Mouse (Mus musculus): ENCODE measurements at regions not wholly inside any gene's neighbourhood (a gene's known extent, or its start where the extent isn't known, plus 50 kb on each side); places are given as distances from the start of the nearest gene placed in this dataset.

GRCm38 (mm10) chr14:105643285-105643957 is 253.2 kb downstream of the Spry2 start:
- Histone ChIP-seq H3K36me3 (ENCODE audit: control insufficient read depth, insufficient read depth) (no peaks in the 10 kb centered on the region), H3K4me1 (replicated peaks; ENCODE audit: control insufficient read depth, insufficient read depth, low read length) (no peaks in the 10 kb centered on the region), H3K9ac (ENCODE audit: low read depth, low read length) (no peak overlapping the region), H3K4me2 (replicated peaks; ENCODE audit: low read depth) (no peak overlapping the region), H3K4me3 (ENCODE audit: low read depth, low read length) (no peak overlapping the region), H3K9me3 (ENCODE audit: control insufficient read depth) (no peaks in the 10 kb centered on the region), H3K27ac (ENCODE audit: low read depth, low read length) (no peak overlapping the region), H3K27me3 (replicated peaks; ENCODE audit: control insufficient read depth, insufficient read depth, low read length) (no peaks in the 10 kb centered on the region)
- WGBS = 91% methylated on average over 7 of the region's 7 CpGs
- no peak for TF ChIP-seq CTCF (IDR thresholded peaks at IDR 0.05; ENCODE audit: low read depth)
- no peak for ATAC-seq

GRCm38 (mm10) chr14:105632335-105632734 is 264.3 kb downstream of the Spry2 start:
- no peak for TF ChIP-seq CTCF (IDR thresholded peaks at IDR 0.05; ENCODE audit: low read depth)
- no peak; the same call in 1 of the 2 replicates for ATAC-seq
- Histone ChIP-seq H3K9me3 (ENCODE audit: control insufficient read depth) (no peaks in the 10 kb centered on the region), H3K4me2 (replicated peaks; ENCODE audit: low read depth) (no peak overlapping the region), H3K27ac (ENCODE audit: low read depth, low read length) (no peak overlapping the region), H3K4me1 (replicated peaks; ENCODE audit: control insufficient read depth, insufficient read depth, low read length) (no peaks in the 10 kb centered on the region), H3K4me3 (ENCODE audit: low read depth, low read length) (no peak overlapping the region), H3K9ac (ENCODE audit: low read depth, low read length) (no peak overlapping the region), H3K36me3 (ENCODE audit: control insufficient read depth, insufficient read depth) (no peaks in the 10 kb centered on the region), H3K27me3 (replicated peaks; ENCODE audit: control insufficient read depth, insufficient read depth, low read length) (no peaks in the 10 kb centered on the region)
- whole genome bisulfite sequencing = 64% methylated on average over 4 of the region's 4 CpGs

GRCm38 (mm10) chr14:105631681-105632031 is 265.0 kb downstream of the Spry2 start:
- Histone ChIP-seq H3K9ac (ENCODE audit: low read depth, low read length) (no peak overlapping the region), H3K27me3 (replicated peaks; ENCODE audit: control insufficient read depth, insufficient read depth, low read length) (no peaks in the 10 kb centered on the region), H3K4me2 (replicated peaks; ENCODE audit: low read depth) (no peak overlapping the region), H3K4me3 (ENCODE audit: low read depth, low read length) (no peak overlapping the region), H3K36me3 (ENCODE audit: control insufficient read depth, insufficient read depth) (no peaks in the 10 kb centered on the region), H3K4me1 (replicated peaks; ENCODE audit: control insufficient read depth, insufficient read depth, low read length) (no peaks in the 10 kb centered on the region), H3K9me3 (ENCODE audit: control insufficient read depth) (no peaks in the 10 kb centered on the region), H3K27ac (ENCODE audit: low read depth, low read length) (no peak overlapping the region)
- no peak for ATAC-seq
- 70% methylated on average over 5 of the region's 5 CpGs for WGBS
- TF ChIP-seq CTCF (IDR thresholded peaks at IDR 0.05; ENCODE audit: low read depth) = no peak

DNA sequence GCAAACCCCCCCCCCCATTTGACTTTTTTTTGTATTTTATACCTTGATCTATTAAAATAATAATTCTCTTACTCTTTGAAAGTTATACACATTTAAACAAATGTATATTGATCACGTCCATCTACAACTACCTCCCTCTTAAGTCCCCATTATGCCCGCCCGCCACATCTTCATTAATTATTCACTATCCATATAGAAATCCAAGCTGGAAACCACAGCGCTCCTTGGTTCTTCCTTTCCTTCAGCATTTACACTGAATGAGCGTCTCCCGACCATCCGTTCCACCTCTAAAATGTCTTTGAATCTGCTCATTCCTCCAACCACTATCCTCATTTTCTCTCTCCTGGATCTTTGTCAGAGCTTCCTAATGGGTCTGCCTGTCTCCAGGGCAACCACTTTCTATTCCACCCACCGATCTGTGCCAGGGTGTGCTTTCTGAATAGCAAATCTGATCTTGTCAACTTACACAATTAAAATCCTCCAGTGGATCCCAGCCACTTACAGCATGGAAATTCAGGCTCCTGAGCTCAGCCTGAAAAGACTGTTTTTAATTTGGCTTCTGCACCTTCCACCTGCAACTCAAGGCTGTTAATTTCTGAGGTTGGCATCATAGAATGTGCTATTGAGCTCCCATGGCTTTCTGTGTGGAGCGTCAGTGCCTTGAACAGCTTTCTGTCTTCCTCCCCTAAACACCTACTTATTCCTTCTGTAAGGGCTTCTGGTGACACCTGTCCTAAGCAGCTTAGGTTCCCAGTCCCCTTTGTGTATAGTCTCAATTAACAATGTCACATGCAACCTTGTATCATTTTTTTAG is 265.5 kb downstream of the Spry2 start:
- TF ChIP-seq CTCF (IDR thresholded peaks at IDR 0.05; ENCODE audit: low read depth) = no peak
- 94% methylated on average over 9 of the region's 9 CpGs for WGBS
- ATAC-seq = no peak
- Histone ChIP-seq H3K9ac (ENCODE audit: low read depth, low read length) (no peak overlapping the region), H3K4me2 (replicated peaks; ENCODE audit: low read depth) (no peak overlapping the region), H3K4me1 (replicated peaks; ENCODE audit: control insufficient read depth, insufficient read depth, low read length) (no peaks in the 10 kb centered on the region), H3K27ac (ENCODE audit: low read depth, low read length) (no peak overlapping the region), H3K4me3 (ENCODE audit: low read depth, low read length) (no peak overlapping the region), H3K27me3 (replicated peaks; ENCODE audit: control insufficient read depth, insufficient read depth, low read length) (no peaks in the 10 kb centered on the region), H3K36me3 (ENCODE audit: control insufficient read depth, insufficient read depth) (no peaks in the 10 kb centered on the region), H3K9me3 (ENCODE audit: control insufficient read depth) (no peaks in the 10 kb centered on the region)

GRCm38 (mm10) chr14:105630444-105630843 is 266.2 kb downstream of the Spry2 start:
- no peak overlapping the region for H3K4me2 ChIP-seq (replicated peaks; ENCODE audit: low read depth)
- no peak for TF ChIP-seq CTCF (IDR thresholded peaks at IDR 0.05; ENCODE audit: low read depth)
- ATAC-seq = no peak
- H3K36me3 ChIP-seq (ENCODE audit: control insufficient read depth, insufficient read depth) = no peaks in the 10 kb centered on the region
- H3K27me3 ChIP-seq (replicated peaks; ENCODE audit: control insufficient read depth, insufficient read depth, low read length) = no peaks in the 10 kb centered on the region
- H3K4me3 ChIP-seq (ENCODE audit: low read depth, low read length) = no peak overlapping the region
- H3K27ac ChIP-seq (ENCODE audit: low read depth, low read length) = no peak overlapping the region
- H3K4me1 ChIP-seq (replicated peaks; ENCODE audit: control insufficient read depth, insufficient read depth, low read length) = no peaks in the 10 kb centered on the region
- H3K9me3 ChIP-seq (ENCODE audit: control insufficient read depth) = no peaks in the 10 kb centered on the region
- H3K9ac ChIP-seq (ENCODE audit: low read depth, low read length) = no peak overlapping the region
- 84% methylated on average over 5 of the region's 5 CpGs for WGBS

- 79% methylated on average over 3 of the region's 3 CpGs for WGBS
- H3K9ac ChIP-seq (ENCODE audit: low read depth, low read length) = no peak overlapping the region
- no peaks in the 10 kb centered on the region for H3K36me3 ChIP-seq (ENCODE audit: control insufficient read depth, insufficient read depth)
- H3K27ac ChIP-seq (ENCODE audit: low read depth, low read length) = no peak overlapping the region
- no peaks in the 10 kb centered on the region for H3K4me1 ChIP-seq (replicated peaks; ENCODE audit: control insufficient read depth, insufficient read depth, low read length)
- H3K9me3 ChIP-seq (ENCODE audit: control insufficient read depth) = no peaks in the 10 kb centered on the region
- no peak overlapping the region for H3K4me3 ChIP-seq (ENCODE audit: low read depth, low read length)
- no peak overlapping the region for H3K4me2 ChIP-seq (replicated peaks; ENCODE audit: low read depth)
- ATAC-seq = no peak
- H3K27me3 ChIP-seq (replicated peaks; ENCODE audit: control insufficient read depth, insufficient read depth, low read length) = no peaks in the 10 kb centered on the region
- TF ChIP-seq CTCF (IDR thresholded peaks at IDR 0.05; ENCODE audit: low read depth) = no peak
These were observed 267.9 kb downstream of the Spry2 start for GRCm38 (mm10) chr14:105628673-105629072.
